Mouse (Mus musculus) hindbrain, embryonic 16.5 days (tissue): ENCODE data around the gene A630095N17Rik. TPM values are rescaled to one million over a fixed set of nuclear protein-coding genes. Genes with fewer than 3 reads are reported as not detected.
A peak's percentile ranks its signal among the peaks of the same experiment; 100 is the strongest.
"Not testable (repeated sequence)": the region's sequence is repeated elsewhere in the genome, so short reads cannot be mapped to it uniquely, and the experiment has no call there.

Source experiments
- ATAC-seq: fragments of 200-750 bp; cut with Nextera tagmentation; 2 replicates; pipeline ENCODE4 v1.8.0; 2017; ENCODE audit warnings: moderate TSS enrichment, moderate library complexity
- H3K27ac ChIP-seq: fragments of 300-500 bp; sonication (generic); 2 replicates; pipeline ENCODE4 v1.5.1; 2014; ENCODE audit warnings: low read depth, mild to moderate bottlenecking, control low read depth, low read length, moderate library complexity
- H3K27me3 ChIP-seq: fragments of 300-500 bp; sonication (generic); replicated peaks from 2 replicates; pipeline ENCODE4 v1.6.1; 2014; ENCODE audit warnings: low read length; ENCODE audit not compliant: control insufficient read depth, insufficient read depth
- H3K36me3 ChIP-seq: fragments of 300-500 bp; sonication (generic); 2 replicates; pipeline ENCODE4 v1.6.1; 2014; ENCODE audit warnings: mild to moderate bottlenecking, low read length, moderate library complexity, mixed read lengths; ENCODE audit not compliant: control insufficient read depth, insufficient read depth
- H3K4me1 ChIP-seq: fragments of 300-500 bp; sonication (generic); 2 replicates; pipeline ENCODE4 v1.6.1; 2014; ENCODE audit warnings: low read depth, low read length; ENCODE audit not compliant: control insufficient read depth, insufficient read depth
- H3K4me2 ChIP-seq: fragments of 300-500 bp; sonication (generic); 2 replicates; pipeline ENCODE4 v1.6.1; 2014; ENCODE audit warnings: mild to moderate bottlenecking, low read length, control low read depth, moderate library complexity
- H3K4me3 ChIP-seq: fragments of 300-500 bp; sonication (generic); 2 replicates; pipeline ENCODE4 v1.5.1; 2014; ENCODE audit warnings: mild to moderate bottlenecking, low read length, control low read depth, moderate library complexity
- H3K9ac ChIP-seq: fragments of 300-500 bp; sonication (generic); 2 replicates; pipeline ENCODE4 v1.6.1; 2014; ENCODE audit warnings: low read depth, mild to moderate bottlenecking, control low read depth, low read length, moderate library complexity
- H3K9me3 ChIP-seq: fragments of 300-500 bp; sonication (generic); 2 replicates; pipeline ENCODE4 v1.6.1; 2014; ENCODE audit warnings: mild to moderate bottlenecking, low read length, moderate library complexity; ENCODE audit not compliant: control insufficient read depth
- WGBS: fragments of 180-500 bp; shearing (Covaris S2); extraction: QIAGEN DNeasy Blood & Tissue Kit; methylation state at CpG from one replicate; pipeline ENCODE4 v1.1.7; 2014; 5-methylcytosine and 5-hydroxymethylcytosine counted together
- polyA plus RNA-seq: library from polyadenylated mRNA; unstranded; fragments of >200 nt; fragmentation: Nextera tagmentation; extraction: Ambion mirVana; gene quantifications from 2 replicates; pipeline ENCODE4 v1.2.1, GENCODE M21; 2015

The A630095N17Rik gene
- polyA plus RNA-seq, 1 experiment from 2014 or later, result not detected

DNA sequence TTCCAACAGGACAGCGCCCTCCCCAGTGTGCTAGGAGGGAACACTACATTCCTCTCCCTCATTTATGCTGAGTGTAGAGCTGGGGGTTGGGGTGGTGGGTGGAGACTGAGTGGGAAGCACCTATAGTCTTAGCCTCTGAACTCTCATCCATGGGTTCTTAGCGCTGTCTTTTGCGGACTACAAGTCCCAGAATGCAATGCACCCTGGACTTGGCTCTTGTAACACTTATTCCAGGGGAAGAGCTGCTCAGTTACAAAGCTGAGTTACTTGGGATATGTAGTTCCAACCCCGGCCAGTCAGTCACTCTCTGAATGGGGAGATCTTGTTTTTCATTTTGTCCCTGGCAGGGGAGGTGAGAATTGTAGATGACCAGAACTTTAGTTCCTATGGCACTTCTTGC, 12.9 kb upstream of the A630095N17Rik start:
- peaks cover 14% of the 10 kb centered on the region for H3K36me3 ChIP-seq
- no peak overlapping the region for H3K27ac ChIP-seq
- H3K9ac ChIP-seq, result no peak overlapping the region; the same call in 1 of the 2 replicates
- no peaks in the 10 kb centered on the region for H3K27me3 ChIP-seq
- peak; percentile 72 for ATAC-seq
- no peaks in the 10 kb centered on the region for H3K4me1 ChIP-seq
- WGBS, result 16% methylated on average over 4 of the region's 4 CpGs
- no peak overlapping the region for H3K4me3 ChIP-seq
- H3K9me3 ChIP-seq, result no peaks in the 10 kb centered on the region
- no peak overlapping the region for H3K4me2 ChIP-seq

DNA sequence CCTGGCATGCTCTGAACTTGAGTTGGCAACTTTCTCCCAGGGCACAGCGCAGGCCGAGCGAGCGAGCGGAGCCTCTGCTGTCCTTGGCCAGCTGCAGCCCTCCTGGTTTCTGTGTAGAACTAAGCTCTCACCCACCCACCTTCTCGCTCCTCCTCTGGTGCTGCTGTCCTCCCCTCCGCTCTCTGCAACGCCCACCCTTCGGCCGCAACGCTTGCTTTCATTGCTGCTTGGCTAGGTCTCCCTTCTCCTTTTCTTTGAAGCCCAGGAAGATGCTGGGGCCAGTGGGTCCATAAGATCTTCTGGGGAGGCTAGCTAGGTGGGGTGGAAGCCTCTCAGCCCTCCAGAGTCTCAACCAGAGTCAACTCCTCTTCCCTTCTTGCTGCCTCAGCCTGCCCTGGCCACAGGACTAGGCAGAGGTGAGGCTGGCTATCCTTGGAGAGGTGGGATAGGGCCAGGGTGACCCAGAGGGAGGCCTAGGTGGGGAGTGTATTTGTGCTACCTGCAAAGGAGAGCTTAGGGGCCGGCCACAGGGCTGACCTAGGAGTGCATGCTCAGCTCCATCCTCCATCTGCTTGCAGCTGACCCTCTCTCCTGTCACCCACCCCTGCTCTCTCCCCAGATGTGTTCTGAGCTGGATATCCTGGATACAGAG, 12.4 kb upstream of the A630095N17Rik start:
- H3K9ac ChIP-seq, result no peak overlapping the region; the same call in 1 of the 2 replicates
- no peak overlapping the region for H3K4me3 ChIP-seq
- peak; percentile 26 for ATAC-seq
- no peaks in the 10 kb centered on the region for H3K9me3 ChIP-seq
- no peak overlapping the region for H3K4me2 ChIP-seq
- H3K4me1 ChIP-seq, result no peaks in the 10 kb centered on the region
- no peaks in the 10 kb centered on the region for H3K27me3 ChIP-seq
- H3K36me3 ChIP-seq, result peaks cover 19% of the 10 kb centered on the region
- WGBS, result 88% methylated on average over 12 of the region's 12 CpGs
- H3K27ac ChIP-seq, result no peak overlapping the region

DNA sequence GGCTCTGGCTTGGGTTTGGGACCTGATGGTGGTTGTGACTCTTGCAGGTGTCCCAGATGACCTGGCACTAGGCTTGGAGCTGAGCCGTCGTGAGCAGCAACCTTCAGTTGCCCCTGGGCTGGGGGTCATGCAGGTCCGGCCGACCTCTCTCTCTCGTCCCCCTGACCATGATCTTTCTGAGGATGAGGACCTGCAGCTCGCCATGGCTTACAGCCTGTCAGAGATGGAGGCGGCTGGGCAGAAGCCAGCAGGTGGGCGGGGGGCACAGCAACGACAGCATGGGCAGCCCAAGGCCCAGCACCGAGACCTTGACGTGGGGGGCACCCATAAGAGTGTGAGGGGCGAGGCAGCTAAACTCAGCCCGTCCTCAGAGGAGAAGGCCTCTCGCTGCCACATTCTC, 11.5 kb upstream of the A630095N17Rik start:
- H3K9ac ChIP-seq, result no peak overlapping the region
- no peak for ATAC-seq
- H3K9me3 ChIP-seq, result no peaks in the 10 kb centered on the region
- no peaks in the 10 kb centered on the region for H3K4me1 ChIP-seq
- H3K27me3 ChIP-seq, result no peaks in the 10 kb centered on the region
- WGBS, result 89% methylated on average over 14 of the region's 14 CpGs
- H3K36me3 ChIP-seq, result peaks cover 19% of the 10 kb centered on the region
- no peak overlapping the region for H3K27ac ChIP-seq
- H3K4me2 ChIP-seq, result no peak overlapping the region
- no peak overlapping the region for H3K4me3 ChIP-seq

DNA sequence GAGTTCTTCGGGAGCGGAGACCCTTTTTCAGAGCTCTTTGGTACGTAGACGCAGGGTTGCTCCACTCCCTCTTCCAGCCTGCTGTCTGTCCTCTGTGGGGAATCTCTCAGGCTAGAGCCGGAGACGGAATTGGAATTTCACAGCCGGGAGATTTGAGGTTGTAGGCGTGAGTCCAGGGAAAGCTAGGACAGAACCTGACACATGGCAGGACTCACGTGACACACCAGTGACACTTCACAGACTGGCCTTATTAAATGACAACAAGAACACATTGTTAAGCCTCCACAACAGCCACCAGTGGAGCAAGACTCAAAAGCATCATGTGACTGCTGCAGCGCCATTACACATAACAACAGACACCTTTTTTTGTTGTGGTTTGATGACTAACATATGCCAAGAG, 7.7 kb upstream of the A630095N17Rik start:
- Histone ChIP-seq H3K27me3 (no peaks in the 10 kb centered on the region), H3K4me1 (peaks cover 12% of the 10 kb centered on the region), H3K36me3 (peaks cover 19% of the 10 kb centered on the region), H3K27ac (no peak overlapping the region), H3K4me3 (no peak overlapping the region), H3K9ac (no peak overlapping the region), H3K4me2 (no peak overlapping the region), H3K9me3 (no peaks in the 10 kb centered on the region)
- no peak for ATAC-seq
- WGBS, result 83% methylated on average over 10 of the region's 10 CpGs

DNA sequence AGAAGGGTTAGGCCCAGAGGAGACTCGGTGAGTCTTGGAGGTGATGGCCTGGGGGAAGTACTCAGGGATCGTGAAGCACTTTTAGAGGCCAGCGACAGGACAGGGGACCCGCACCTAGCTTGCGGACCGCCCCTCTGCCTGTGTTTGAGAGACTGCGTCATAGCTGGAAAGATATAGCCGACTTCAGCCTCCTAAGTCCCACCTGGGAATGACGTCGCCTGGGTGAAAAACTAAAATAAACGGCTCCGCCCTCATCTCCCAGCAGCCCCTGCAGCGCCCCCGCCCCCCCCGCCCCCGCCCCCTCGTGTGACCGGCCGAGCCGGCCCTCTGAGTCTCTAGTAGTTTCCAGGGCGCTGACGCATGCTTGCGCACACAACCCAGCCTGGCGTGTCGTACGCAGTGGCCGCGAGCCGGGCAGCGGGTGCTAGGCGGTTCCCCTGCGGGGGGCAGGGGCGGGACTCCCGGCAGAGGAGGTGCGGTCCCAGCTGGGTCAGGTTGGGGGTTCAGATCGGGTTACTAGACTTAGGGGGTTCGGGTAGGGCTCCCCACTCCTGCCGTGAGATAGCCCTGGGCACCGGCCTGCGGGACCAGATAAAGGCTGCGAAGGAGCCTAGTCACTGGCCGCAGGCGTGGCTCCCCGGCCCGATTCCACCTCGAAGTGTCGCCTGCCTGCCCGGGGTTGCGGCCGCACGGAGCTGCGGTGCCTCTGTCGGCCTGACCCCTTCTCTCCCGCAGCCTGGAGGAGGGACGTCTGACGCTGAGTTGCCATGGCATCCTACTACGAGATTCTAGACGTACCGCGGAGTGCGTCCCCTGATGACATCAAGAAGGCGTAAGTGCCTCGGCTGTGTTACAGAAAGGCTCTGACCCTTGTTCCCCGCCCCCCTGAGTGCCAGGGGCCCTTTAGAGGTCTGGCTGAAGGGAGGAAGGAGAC, 4.5 kb upstream of the A630095N17Rik start, which contains the start of gene Dnajb2:
Gene Dnajb2, plus strand, starts transcription at position 290 of the 934 bp plus-strand sequence.
- Histone ChIP-seq H3K9me3 (no peaks in the 10 kb centered on the region), H3K4me2 (peak within 1 kb of the TSS; percentile 86), H3K4me3 (peak within 1 kb of the TSS; percentile 75), H3K9ac (peak within 1 kb of the TSS; percentile 86), H3K27ac (peak within 1 kb of the TSS; percentile 87), H3K27me3 (no peaks in the 10 kb centered on the region), H3K36me3 (peaks cover 11% of the 10 kb centered on the region), H3K4me1 (peaks cover 12% of the 10 kb centered on the region)
- 0% methylated on average over 64 of the region's 64 CpGs for WGBS
- ATAC-seq, result peak; percentile 90

DNA sequence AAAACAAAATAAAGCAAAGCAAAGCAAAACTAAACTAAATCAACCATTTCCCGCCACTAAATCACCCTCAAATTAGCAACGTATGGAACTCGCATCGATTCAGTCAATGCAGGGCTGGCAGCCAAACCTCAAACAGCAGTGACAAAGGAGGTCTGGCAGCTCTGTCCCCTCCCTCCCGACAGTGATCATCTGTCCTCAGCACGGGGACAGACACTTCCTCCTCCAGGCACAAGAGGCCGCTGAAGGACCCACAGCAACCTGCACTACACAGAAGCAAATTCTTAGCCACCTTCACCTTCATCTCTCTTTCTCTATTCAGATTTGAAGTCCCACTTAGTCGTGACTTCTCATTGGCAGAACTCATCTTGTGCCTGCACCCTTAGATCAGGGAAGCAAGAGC, 2.7 kb upstream of the A630095N17Rik start:
- ATAC-seq, result peak; percentile 71
- H3K4me3 ChIP-seq, result no peak overlapping the region
- no peaks in the 10 kb centered on the region for H3K27me3 ChIP-seq
- H3K9me3 ChIP-seq, result no peaks in the 10 kb centered on the region
- 1% methylated on average over 8 of the region's 8 CpGs for WGBS
- no peak overlapping the region for H3K27ac ChIP-seq
- no peak overlapping the region for H3K4me2 ChIP-seq
- H3K9ac ChIP-seq, result no peak overlapping the region
- peaks cover 3% of the 10 kb centered on the region; the same call in 1 of the 2 replicates for H3K36me3 ChIP-seq
- peaks cover 12% of the 10 kb centered on the region for H3K4me1 ChIP-seq

DNA sequence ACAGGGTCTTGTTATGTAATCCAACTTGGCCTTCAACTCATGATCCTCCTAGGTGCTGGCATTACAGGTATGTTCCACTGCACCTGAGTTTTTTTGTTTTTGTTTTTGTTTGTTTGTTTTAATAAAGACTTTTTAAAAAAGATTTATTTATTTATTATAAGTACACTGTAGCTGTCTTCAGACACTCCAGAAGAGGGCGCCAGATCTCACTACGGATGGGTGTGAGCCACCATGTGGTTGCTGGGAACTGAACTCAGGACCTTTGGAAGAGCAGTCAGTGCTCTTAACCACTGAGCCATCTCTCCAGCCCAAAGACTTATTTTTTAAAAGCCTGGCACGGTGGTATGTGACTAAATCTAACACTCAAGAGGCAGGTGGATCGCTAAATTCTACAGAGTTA, 587 bp upstream of the A630095N17Rik start:
- not testable (repeated sequence) for H3K4me1 ChIP-seq, H3K4me2 ChIP-seq, H3K27ac ChIP-seq, H3K27me3 ChIP-seq, H3K9me3 ChIP-seq, H3K4me3 ChIP-seq, H3K36me3 ChIP-seq, H3K9ac ChIP-seq, ATAC-seq
- WGBS, result 72% methylated on average over 4 of the region's 4 CpGs

DNA sequence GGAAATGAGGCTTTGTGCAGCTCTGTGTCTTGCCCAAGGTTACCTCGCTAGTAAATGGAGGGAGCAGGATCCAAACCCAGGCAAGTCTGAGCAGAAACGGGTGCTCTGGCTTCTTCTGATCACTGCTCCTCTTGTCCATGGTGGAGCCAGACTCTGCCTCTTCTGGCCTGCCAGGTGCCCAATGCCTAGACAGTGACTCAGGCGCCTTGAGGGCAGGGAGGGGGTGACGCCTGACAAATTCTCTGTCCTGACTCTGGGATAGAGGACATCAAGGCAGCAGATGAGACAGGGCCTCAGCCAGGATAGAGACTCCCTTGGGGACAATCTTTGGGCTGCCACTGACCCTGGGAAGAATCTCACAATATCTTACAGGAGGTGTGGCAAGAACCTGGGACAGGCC, 678 bp downstream of the A630095N17Rik start:
- Histone ChIP-seq H3K27me3 (no peaks in the 10 kb centered on the region), H3K4me2 (no peak overlapping the region), H3K9ac (no peak overlapping the region), H3K27ac (no peak overlapping the region), H3K4me3 (no peak overlapping the region), H3K4me1 (peaks cover 4% of the 10 kb centered on the region; the same call in 1 of the 2 replicates), H3K36me3 (no peaks in the 10 kb centered on the region), H3K9me3 (no peaks in the 10 kb centered on the region)
- 79% methylated on average over 4 of the region's 4 CpGs for WGBS
- no peak for ATAC-seq

DNA sequence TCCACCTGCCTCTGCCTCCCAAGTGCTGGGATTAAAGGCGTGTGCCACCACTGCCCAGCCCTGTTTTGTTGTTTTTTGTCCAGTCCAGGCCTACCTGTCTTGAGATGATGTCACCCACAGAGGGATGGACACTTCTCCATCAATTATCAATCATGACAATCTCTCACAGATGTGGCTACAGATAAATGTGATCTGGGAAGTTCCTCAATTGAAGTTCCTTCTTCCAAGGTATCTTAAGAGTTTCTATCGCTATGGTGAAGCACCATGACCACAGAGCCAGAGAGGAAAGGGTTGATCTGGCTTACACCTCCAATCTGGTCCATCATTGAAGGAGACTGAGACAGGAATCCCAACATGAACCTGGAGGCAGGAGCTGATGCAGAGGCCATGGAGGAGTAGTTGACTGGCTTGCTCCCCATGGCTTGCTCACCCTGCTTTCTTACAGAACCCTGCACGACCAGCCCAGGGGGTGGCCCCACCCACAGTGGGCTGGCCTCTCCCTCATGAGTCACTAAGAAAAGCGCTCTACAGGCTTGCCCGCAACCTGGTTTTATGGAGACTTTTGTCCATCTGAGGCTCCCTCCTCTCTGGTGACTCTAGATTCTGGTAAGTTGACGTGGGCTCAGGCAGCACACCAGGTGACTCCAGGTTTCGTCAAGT, 1.4 kb downstream of the A630095N17Rik start:
- H3K27ac ChIP-seq, result no peak overlapping the region
- no peak overlapping the region; the same call in 1 of the 2 replicates for H3K9ac ChIP-seq
- H3K4me1 ChIP-seq, result no peaks in the 10 kb centered on the region
- no peak overlapping the region for H3K4me3 ChIP-seq
- no peaks in the 10 kb centered on the region for H3K9me3 ChIP-seq
- 73% methylated on average over 7 of the region's 7 CpGs for WGBS
- ATAC-seq, result no peak
- H3K4me2 ChIP-seq, result no peak overlapping the region
- no peaks in the 10 kb centered on the region for H3K27me3 ChIP-seq
- no peaks in the 10 kb centered on the region for H3K36me3 ChIP-seq
